Mouse (Mus musculus) heart, adult 2 months (tissue): ENCODE results near the gene Slc51a. TPM values are rescaled to one million over a fixed set of nuclear protein-coding genes. Genes with fewer than 3 reads are reported as not detected.

Source experiments
- DNase-seq, 2 experiments: peaks; one replicate each; pipeline ENCODE4 v3.0.0; 2021
- H3K27ac ChIP-seq: fragments of 200-600 bp; 2 replicates; pipeline ENCODE4 v1.8.1; 2022
- H3K27me3 ChIP-seq: fragments of 200-500 bp; 2 replicates; pipeline ENCODE4 v1.6.1; 2012; ENCODE audit warnings: mild to moderate bottlenecking, low read length, inconsistent platforms, mixed read lengths; ENCODE audit not compliant: control insufficient read depth, insufficient read depth
- H3K36me3 ChIP-seq: fragments of 200-500 bp; 2 replicates; pipeline ENCODE4 v1.6.1; 2012; ENCODE audit warnings: low read length, inconsistent platforms; ENCODE audit not compliant: control insufficient read depth, insufficient read depth
- H3K4me1 ChIP-seq: fragments of 200-500 bp; 2 replicates; pipeline ENCODE4 v1.6.1; 2011; ENCODE audit warnings: low read length; ENCODE audit not compliant: control insufficient read depth, insufficient read depth
- H3K4me3 ChIP-seq: fragments of 200-600 bp; 2 replicates; pipeline ENCODE4 v1.8.1; 2022
- H3K79me2 ChIP-seq: fragments of 200-500 bp; replicated peaks from 2 replicates; pipeline ENCODE4 v1.6.1; 2012; ENCODE audit warnings: mild to moderate bottlenecking, inconsistent platforms, low read length, moderate library complexity, mixed read lengths; ENCODE audit not compliant: control insufficient read depth, insufficient read depth
- H3K9ac ChIP-seq: fragments of 200-500 bp; 2 replicates; pipeline ENCODE4 v1.6.1; 2012; ENCODE audit warnings: low read depth, mild to moderate bottlenecking, control low read depth, inconsistent platforms, low read length, mixed read lengths
- CTCF ChIP-seq: fragments of 200-600 bp; IDR thresholded peaks from 2 replicates; pipeline ENCODE4 v1.8.1; 2022; ENCODE audit warnings: antibody characterized with exemption, mild to moderate bottlenecking, moderate library complexity
- EP300 ChIP-seq: fragments of 200-500 bp; IDR thresholded peaks from 2 replicates; pipeline ENCODE4 v1.6.1; 2011; ENCODE audit warnings: low read depth, low read length, control low read depth; ENCODE audit not compliant: insufficient read depth
- POLR2A ChIP-seq: fragments of 200-500 bp; IDR thresholded peaks from 2 replicates; pipeline ENCODE4 v1.6.1; 2011; ENCODE audit warnings: mild to moderate bottlenecking, low read depth, low read length, control low read depth; ENCODE audit not compliant: insufficient read depth
- WGBS: fragments of 180-500 bp; shearing (Covaris S2); methylation state at CpG from one replicate; pipeline ENCODE4 v1.1.7; 2018; 5-methylcytosine and 5-hydroxymethylcytosine counted together
- intact Hi-C: fragments of 180-260 bp; cut with DNase I; formaldehyde crosslinking; loops from one replicate; pipeline ENCODE4 v1.15.1; 2025
- polyA plus RNA-seq: library from polyadenylated mRNA; depleted of rRNA; stranded (reverse); fragments of >200 nt; gene quantifications from 2 replicates; pipeline ENCODE4 v1.2.3, GENCODE M21; 2012; rRNA removed
- total RNA-seq, 2 experiments: library from RNA; stranded (reverse); gene quantifications; 2 replicates each; pipeline ENCODE4 v1.2.3; 2021

Gene Slc51a
- total and polyA plus RNA-seq, 3 experiments, result 0.55 to 1.1 (median 0.63) TPM

GRCm38 (mm10) chr16:32430474-32431046, 57.1 kb downstream of the Slc51a start, which contains the start of gene Pcyt1a:
TSS of gene Pcyt1a (plus strand) at chr16:32430921.
- TF ChIP-seq CTCF, result peak; percentile 54
- 0 out of 2 replicates have a peak, but pooled peaks have one; percentile 54 for TF ChIP-seq EP300
- TF ChIP-seq POLR2A, result peak; percentile 86
- H3K27ac ChIP-seq, result peak within 1 kb of the TSS; percentile 97
- DNase-seq, result peak; percentile 90 to 93
- H3K9ac ChIP-seq, result peak within 1 kb of the TSS; percentile 95
- H3K4me3 ChIP-seq, result peak within 1 kb of the TSS; percentile 85
- no peaks in the 10 kb centered on the region for H3K27me3 ChIP-seq
- intact Hi-C loops, result loop anchor here (1.0 kb wide), 2 partner anchors 10 to 183 kb away; partner anchors contain the start of genes Fbxo45 and Wdr53
- under 1% methylated on average over 54 of the region's 54 CpGs for WGBS
- peaks cover 10% of the 10 kb centered on the region for H3K36me3 ChIP-seq
- peaks cover 5% of the 10 kb centered on the region; the same call in 1 of the 2 replicates for H3K79me2 ChIP-seq
- peaks cover 5% of the 10 kb centered on the region for H3K4me1 ChIP-seq

- Histone ChIP-seq H3K36me3 (peaks cover 5% of the 10 kb centered on the region), H3K9ac (no peak overlapping the region), H3K27ac (no peak overlapping the region), H3K4me1 (peaks cover 3% of the 10 kb centered on the region), H3K27me3 (no peaks in the 10 kb centered on the region), H3K79me2 (peaks cover 5% of the 10 kb centered on the region; the same call in 1 of the 2 replicates), H3K4me3 (no peak overlapping the region)
- no peak for TF ChIP-seq POLR2A
- TF ChIP-seq CTCF, result no peak
- no peak for TF ChIP-seq EP300
- no peak for DNase-seq
- 95% methylated on average over 3 of the region's 3 CpGs for WGBS
- intact Hi-C loops, result no loop called here
Measured at GRCm38 (mm10) chr16:32427506-32427905, 60.2 kb downstream of the Slc51a start.

Other genes with a start within 250 kb of the Slc51a start
- gene Fbxo45, start 240.7 kb downstream of the Slc51a start, total RNA-seq, result 10 to 100 TPM; 10.8 to 13.5 TPM
- 3.3 and 6.2 TPM in 2 replicates for gene Fbxo45, start 240.7 kb downstream of the Slc51a start, polyA plus RNA-seq
- gene Wdr53, start 240.7 kb downstream of the Slc51a start, total RNA-seq, result 1 to 10 TPM; 7.6 TPM
- 3.3 and 8.1 TPM in 2 replicates for gene Wdr53, start 240.7 kb downstream of the Slc51a start, polyA plus RNA-seq
- gene Smco1, start 216.4 kb downstream of the Slc51a start, total RNA-seq, result 10 to 100 TPM; 25.2 to 29.6 TPM
- 10.9 and 23.4 TPM in 2 replicates for gene Smco1, start 216.4 kb downstream of the Slc51a start, polyA plus RNA-seq
- 10 to 100 TPM; 12.2 to 14.0 TPM for gene Rnf168, start 210.4 kb downstream of the Slc51a start, total RNA-seq
- 4.6 and 9.6 TPM in 2 replicates for gene Rnf168, start 210.4 kb downstream of the Slc51a start, polyA plus RNA-seq
- gene Ubxn7, start 155.6 kb downstream of the Slc51a start, total RNA-seq, result 10 to 100 TPM; 23.6 to 26.8 TPM
- gene Ubxn7, start 155.6 kb downstream of the Slc51a start, polyA plus RNA-seq, result 4.8 and 8.3 TPM in 2 replicates
- not detected for gene Tm4sf19, start 87.4 kb downstream of the Slc51a start, total RNA-seq
- 0.12 TPM in 2 replicates for gene Tm4sf19, start 87.4 kb downstream of the Slc51a start, polyA plus RNA-seq
- gene Tctex1d2, start 68.2 kb downstream of the Slc51a start, total RNA-seq, result 1 to 10 TPM; 6.2 to 6.8 TPM
- gene Tctex1d2, start 68.2 kb downstream of the Slc51a start, polyA plus RNA-seq, result 6.2 and 8.7 TPM in 2 replicates
- gene Pcyt1a, start 57.0 kb downstream of the Slc51a start, total RNA-seq, result 100 to 1,000 TPM; 110 to 133 TPM
- gene Pcyt1a, start 57.0 kb downstream of the Slc51a start, polyA plus RNA-seq, result 44.3 and 70.5 TPM in 2 replicates
- not detected for gene Zdhhc19, start 8.4 kb upstream of the Slc51a start, total RNA-seq
- gene Zdhhc19, start 8.4 kb upstream of the Slc51a start, polyA plus RNA-seq, result not detected in 2 replicates
- 10 to 100 TPM; 51.3 to 85.7 TPM for gene Tfrc, start 121.0 kb upstream of the Slc51a start, total RNA-seq
- gene Tfrc, start 121.0 kb upstream of the Slc51a start, polyA plus RNA-seq, result 27.8 and 72.8 TPM in 2 replicates
- 10 to 100 TPM; 17.8 to 19.6 TPM for gene Tnk2, start 156.0 kb upstream of the Slc51a start, total RNA-seq
- gene Tnk2, start 156.0 kb upstream of the Slc51a start, polyA plus RNA-seq, result 32.2 and 37.0 TPM in 2 replicates
- under 1 TPM; 0.18 to 0.21 TPM for gene Muc4, start 248.0 kb upstream of the Slc51a start, total RNA-seq
- gene Muc4, start 248.0 kb upstream of the Slc51a start, polyA plus RNA-seq, result 0.23 and 2.5 TPM in 2 replicates